Mouse (Mus musculus): ENCODE data around the gene Aadac. TPM values are rescaled to one million over a fixed set of nuclear protein-coding genes. Genes with fewer than 3 reads are reported as not detected.

The Aadac gene
- total and polyA plus RNA-seq, 3 experiments: not detected

GRCm38 (mm10) chr3:60053931-60054330, 28.4 kb downstream of the Aadac start:
- dilution Hi-C loops (cut with MboI; ENCODE audit: extremely low pct_ligation_motif_present, extremely low pct_unique_long_range_greater_than_20kb, low sequenced_read_pairs) (no loop called here), in situ Hi-C loops (cut with MboI; ENCODE audit: low pct_ligation_motif_present, low pct_unique_long_range_greater_than_20kb, low sequenced_read_pairs) (no loop called here)
- Histone ChIP-seq H3K79me2 (replicated peaks; ENCODE audit: control insufficient read depth, extremely low read depth, insufficient read depth, poor library complexity, severe bottlenecking) (no peaks in the 10 kb centered on the region), H3K9me3 (replicated peaks; ENCODE audit: low read length) (no peaks in the 10 kb centered on the region), H3K4me3 (replicated peaks in 1 of 3; ENCODE audit: low read depth in 2 of 3, low read length in 2 of 3, poor library complexity in 1 of 3) (no peak overlapping the region), H3K4me2 (ENCODE audit: insufficient read depth, low read depth, poor library complexity, severe bottlenecking) (no peak overlapping the region), H3K9ac (ENCODE audit: insufficient read depth, low read depth) (no peak overlapping the region), H3K4me1 (ENCODE audit: control insufficient read depth in 1 of 2, insufficient read depth in 2 of 2) (no peaks in the 10 kb centered on the region), H3K27me3 (replicated peaks) (no peaks in the 10 kb centered on the region), H3K36me3 (replicated peaks in 1 of 2; ENCODE audit: control insufficient read depth in 1 of 2, insufficient read depth in 1 of 2, low read length in 1 of 2) (no peaks in the 10 kb centered on the region), H3K27ac (ENCODE audit: insufficient read depth, low read depth) (no peak overlapping the region)
- TF ChIP-seq EP300 (IDR thresholded peaks at IDR 0.05; ENCODE audit: low read length) (no peak), TBP (conservative IDR thresholded peaks at IDR 0.05; ENCODE audit: low read depth, low read length) (no peak), USF2 (conservative IDR thresholded peaks at IDR 0.05; ENCODE audit: low read depth, low read length) (no peak), CHD1 (IDR thresholded peaks at IDR 0.05; ENCODE audit: low read depth, low read length) (no peak), PAX5 (IDR thresholded peaks at IDR 0.05; ENCODE audit: low read length) (no peak), MAFK (IDR thresholded peaks at IDR 0.05; ENCODE audit: insufficient replicate concordance, low read length) (no peak), JUND (conservative IDR thresholded peaks at IDR 0.05; ENCODE audit: low read depth, low read length) (no peak), TCF12 (IDR thresholded peaks at IDR 0.05; ENCODE audit: low read depth, low read length) (no peak), MAZ (IDR thresholded peaks at IDR 0.05; ENCODE audit: low read depth, low read length) (no peak), KAT2A (IDR thresholded peaks at IDR 0.05; ENCODE audit: insufficient replicate concordance, low read length) (no peak), ZC3H11A (IDR thresholded peaks at IDR 0.05; ENCODE audit: low read depth, low read length) (no peak), NELFE (IDR thresholded peaks at IDR 0.05; ENCODE audit: low read depth, low read length) (no peak), ZNF384 (IDR thresholded peaks at IDR 0.05; ENCODE audit: low read depth, low read length) (no peak), POLR2AphosphoS2 (IDR thresholded peaks at IDR 0.05; ENCODE audit: low read depth, low read length) (no peak), IRF4 (IDR thresholded peaks at IDR 0.05; ENCODE audit: low read depth, low read length) (no peak), ZMIZ1 (IDR thresholded peaks at IDR 0.05; ENCODE audit: low read depth, low read length) (no peak), MXI1 (IDR thresholded peaks at IDR 0.05; ENCODE audit: low read depth, low read length) (no peak)
- no peak for DNase-seq (ENCODE audit: extremely low read depth)

GRCm38 (mm10) chr3:60056451-60056850, 30.9 kb downstream of the Aadac start:
- TF ChIP-seq BHLHE40 (IDR thresholded peaks at IDR 0.05; ENCODE audit: low read depth, low read length) (no peak), MAX (IDR thresholded peaks at IDR 0.05; ENCODE audit: low read length) (no peak), CTCF (conservative IDR thresholded peaks at IDR 0.05 in 1 of 2, IDR thresholded peaks at IDR 0.05 in 1 of 2; ENCODE audit: low read depth in 2 of 2, low read length in 2 of 2) (peak; percentile 16 to 70; a peak in 2 of 4 replicates), SMC3 (IDR thresholded peaks at IDR 0.05; ENCODE audit: low read depth, low read length) (peak; percentile 74), RAD21 (IDR thresholded peaks at IDR 0.05; ENCODE audit: low read depth, low read length) (peak; percentile 61)
- H3K9ac ChIP-seq (ENCODE audit: insufficient read depth, low read depth): no peak overlapping the region
- H3K36me3 ChIP-seq (replicated peaks in 1 of 2; ENCODE audit: control insufficient read depth in 1 of 2, insufficient read depth in 1 of 2, low read length in 1 of 2): no peaks in the 10 kb centered on the region
- H3K4me3 ChIP-seq (replicated peaks in 1 of 3; ENCODE audit: low read depth in 2 of 3, low read length in 2 of 3, poor library complexity in 1 of 3): no peak overlapping the region
- H3K9me3 ChIP-seq (replicated peaks; ENCODE audit: low read length): no peaks in the 10 kb centered on the region
- H3K79me2 ChIP-seq (replicated peaks; ENCODE audit: control insufficient read depth, extremely low read depth, insufficient read depth, poor library complexity, severe bottlenecking): no peaks in the 10 kb centered on the region
- no peak overlapping the region for H3K27ac ChIP-seq (ENCODE audit: insufficient read depth, low read depth)
- H3K4me1 ChIP-seq (ENCODE audit: control insufficient read depth in 1 of 2, insufficient read depth in 2 of 2): no peaks in the 10 kb centered on the region
- H3K4me2 ChIP-seq (ENCODE audit: insufficient read depth, low read depth, poor library complexity, severe bottlenecking): no peak overlapping the region
- no peaks in the 10 kb centered on the region for H3K27me3 ChIP-seq (replicated peaks)
- dilution Hi-C loops (cut with MboI; ENCODE audit: extremely low pct_ligation_motif_present, extremely low pct_unique_long_range_greater_than_20kb, low sequenced_read_pairs) (no loop called here), in situ Hi-C loops (cut with MboI; ENCODE audit: low pct_ligation_motif_present, low pct_unique_long_range_greater_than_20kb, low sequenced_read_pairs) (no loop called here)
- DNase-seq (ENCODE audit: extremely low read depth): peak; percentile 41
